Mouse (Mus musculus) erythroblast, embryonic 14.5 days (primary cell): ENCODE results near the gene Fa2h. TPM values are rescaled to one million over a fixed set of nuclear protein-coding genes. Genes with fewer than 3 reads are reported as not detected.

Experiments
- H3K27me3 ChIP-seq: 2 replicates; pipeline ENCODE4 v1.6.1; 2012; ENCODE audit warnings: inconsistent platforms; ENCODE audit not compliant: control insufficient read depth
- H3K36me3 ChIP-seq: 2 replicates; pipeline ENCODE4 v1.6.1; 2012; ENCODE audit warnings: mild to moderate bottlenecking, inconsistent platforms; ENCODE audit not compliant: control insufficient read depth
- H3K4me1 ChIP-seq: 2 replicates; pipeline ENCODE4 v1.6.1; 2012; ENCODE audit warnings: inconsistent platforms; ENCODE audit not compliant: control insufficient read depth
- H3K4me3 ChIP-seq: replicated peaks from 2 replicates; pipeline ENCODE3; 2012; ENCODE audit warnings: moderate library complexity, mild to moderate bottlenecking, inconsistent platforms
- H3K9me3 ChIP-seq: 2 replicates; pipeline ENCODE4 v1.6.1; 2012; ENCODE audit warnings: low read length, inconsistent platforms, mixed read lengths; ENCODE audit not compliant: control insufficient read depth
- GATA1 ChIP-seq: IDR thresholded peaks from 2 replicates; pipeline ENCODE4 v1.6.1; 2012; ENCODE audit warnings: low read length, inconsistent platforms, mixed read lengths
- TAL1 ChIP-seq: IDR thresholded peaks from 3 replicates; pipeline ENCODE4 v1.6.1; 2012; ENCODE audit warnings: low read length, inconsistent platforms, mixed read lengths
- polyA plus RNA-seq: library from polyadenylated mRNA; stranded (reverse); fragments of >175 nt; gene quantifications from 2 replicates; pipeline ENCODE4 v1.2.3, GENCODE M21; 2012

The Fa2h gene
- polyA plus RNA-seq = not detected in 2 replicates

- TF ChIP-seq TAL1 (no peak), GATA1 (no peak)
- peaks cover 10% of the 10 kb centered on the region for H3K4me1 ChIP-seq
- H3K9me3 ChIP-seq = no peaks in the 10 kb centered on the region; the same call in 1 of the 2 replicates
- H3K4me3 ChIP-seq = peak within 1 kb of the TSS; percentile 46
- no peaks in the 10 kb centered on the region for H3K36me3 ChIP-seq
- H3K27me3 ChIP-seq = peaks cover 67% of the 10 kb centered on the region
Measured at GRCm38 (mm10) chr8:111393391-111394363, at the start of gene Fa2h. Gene Fa2h (minus strand): TSS chr8:111393824.

DNA sequence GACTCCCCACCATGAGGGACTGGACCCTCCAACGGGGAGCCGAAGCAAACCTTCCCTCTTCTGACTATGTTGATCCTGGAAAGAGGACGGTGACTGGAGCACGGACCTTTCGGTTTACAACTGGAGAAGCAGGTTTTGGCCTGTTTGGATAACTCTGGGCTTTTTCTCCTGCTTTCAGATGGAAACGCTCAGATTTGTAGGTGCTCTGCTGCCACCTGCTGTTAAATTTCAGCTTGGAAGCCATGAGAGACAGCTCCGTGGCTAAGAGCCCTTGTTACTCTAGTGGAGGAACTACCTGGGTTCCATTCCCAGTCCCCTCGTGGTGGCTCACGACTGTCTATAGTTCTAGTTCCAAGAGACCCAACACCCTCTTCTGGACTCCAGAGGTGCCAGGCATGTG is 45.6 kb upstream of the Fa2h start:
- peaks cover 3% of the 10 kb centered on the region; the same call in 1 of the 2 replicates for H3K27me3 ChIP-seq
- H3K4me1 ChIP-seq = peaks cover 3% of the 10 kb centered on the region
- no peaks in the 10 kb centered on the region for H3K36me3 ChIP-seq
- no peak for TF ChIP-seq GATA1
- TF ChIP-seq TAL1 = no peak
- no peak overlapping the region for H3K4me3 ChIP-seq
- no peaks in the 10 kb centered on the region for H3K9me3 ChIP-seq

GRCm38 (mm10) chr8:111435071-111435828 is 41.6 kb upstream of the Fa2h start:
- H3K4me3 ChIP-seq = no peak overlapping the region
- H3K27me3 ChIP-seq = no peaks in the 10 kb centered on the region
- TF ChIP-seq TAL1 = no peak
- no peak for TF ChIP-seq GATA1
- no peaks in the 10 kb centered on the region for H3K4me1 ChIP-seq
- H3K9me3 ChIP-seq = no peaks in the 10 kb centered on the region
- H3K36me3 ChIP-seq = no peaks in the 10 kb centered on the region

DNA sequence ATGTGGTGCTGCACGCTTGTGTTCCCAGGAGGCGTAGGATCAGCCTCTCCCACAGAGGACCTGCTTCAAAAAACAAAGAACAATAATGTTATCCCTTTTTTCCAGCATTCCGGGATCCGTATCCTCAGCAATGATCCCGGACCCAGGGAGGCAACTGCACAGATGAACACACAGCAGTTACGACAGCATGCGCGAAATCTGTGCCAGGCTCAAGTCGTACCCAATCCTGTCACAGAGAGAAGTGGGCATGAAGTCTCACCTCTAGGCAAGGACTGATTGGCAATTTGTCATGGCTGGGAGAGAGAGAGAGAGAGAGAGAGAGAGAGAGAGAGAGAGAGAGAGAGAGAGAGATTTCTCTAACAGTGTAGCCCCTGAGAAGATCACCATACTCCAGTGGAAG is 31.0 kb upstream of the Fa2h start:
- no peak for TF ChIP-seq GATA1
- TF ChIP-seq TAL1 = no peak
- H3K4me1 ChIP-seq = no peaks in the 10 kb centered on the region
- no peaks in the 10 kb centered on the region for H3K9me3 ChIP-seq
- H3K4me3 ChIP-seq = no peak overlapping the region
- 0 out of 2 replicates have a peak, but pooled peaks cover 2% of the 10 kb centered on the region for H3K27me3 ChIP-seq
- no peaks in the 10 kb centered on the region for H3K36me3 ChIP-seq

DNA sequence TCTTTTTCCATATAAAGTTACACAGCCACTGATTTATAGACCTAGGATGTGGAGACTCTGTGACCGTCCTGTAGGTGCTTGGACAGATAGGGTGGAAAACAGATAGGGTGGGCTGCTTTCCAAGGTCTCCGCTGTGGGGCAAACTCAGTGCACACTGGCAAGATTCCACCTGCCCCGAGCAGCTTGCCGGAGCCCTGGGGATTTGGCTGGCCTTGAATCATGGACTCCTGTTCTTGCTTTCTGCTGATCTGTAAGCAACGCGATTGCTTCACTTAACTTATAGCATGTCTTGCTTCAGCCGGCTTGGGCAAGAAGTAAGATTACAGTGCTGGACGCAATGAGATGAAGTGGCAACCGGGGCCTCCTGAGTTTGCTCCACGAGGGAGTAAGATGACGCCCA is 30.6 kb upstream of the Fa2h start:
- TF ChIP-seq TAL1 (no peak), GATA1 (no peak)
- Histone ChIP-seq H3K27me3 (peaks cover 2% of the 10 kb centered on the region), H3K9me3 (no peaks in the 10 kb centered on the region), H3K36me3 (no peaks in the 10 kb centered on the region), H3K4me3 (no peak overlapping the region), H3K4me1 (no peaks in the 10 kb centered on the region)

DNA sequence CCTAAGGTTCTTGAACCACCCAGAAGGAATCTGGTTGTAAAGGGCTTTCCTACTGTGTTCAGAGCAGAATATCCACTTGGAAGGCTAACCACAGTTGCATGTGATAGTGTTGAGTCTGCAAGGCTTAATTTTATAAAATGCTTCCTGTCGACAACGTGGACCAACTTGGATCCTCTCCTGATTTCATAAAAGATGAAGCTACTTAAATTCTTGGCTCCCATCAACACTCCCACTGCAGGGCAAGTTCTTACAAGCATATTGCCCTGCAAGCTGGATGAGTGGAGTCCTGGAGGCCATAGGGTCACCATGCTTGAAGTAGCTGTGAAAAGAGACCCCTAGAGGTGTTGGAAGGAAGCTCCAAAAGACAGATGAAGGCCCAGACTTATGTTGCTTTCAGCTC is 29.0 kb upstream of the Fa2h start:
- Histone ChIP-seq H3K4me3 (no peak overlapping the region), H3K4me1 (no peaks in the 10 kb centered on the region), H3K36me3 (no peaks in the 10 kb centered on the region), H3K9me3 (no peaks in the 10 kb centered on the region), H3K27me3 (peaks cover 5% of the 10 kb centered on the region)
- TF ChIP-seq GATA1 = no peak
- TF ChIP-seq TAL1 = no peak

GRCm38 (mm10) chr8:111419171-111419570 is 25.5 kb upstream of the Fa2h start:
- Histone ChIP-seq H3K9me3 (no peaks in the 10 kb centered on the region), H3K4me3 (no peak overlapping the region), H3K36me3 (no peaks in the 10 kb centered on the region), H3K27me3 (peaks cover 8% of the 10 kb centered on the region), H3K4me1 (no peaks in the 10 kb centered on the region)
- TF ChIP-seq TAL1 (no peak), GATA1 (no peak)

- H3K36me3 ChIP-seq = no peaks in the 10 kb centered on the region
- H3K9me3 ChIP-seq = no peaks in the 10 kb centered on the region
- no peak overlapping the region for H3K4me3 ChIP-seq
- H3K27me3 ChIP-seq = peaks cover 7% of the 10 kb centered on the region
- H3K4me1 ChIP-seq = no peaks in the 10 kb centered on the region
- TF ChIP-seq TAL1 = no peak
- no peak for TF ChIP-seq GATA1
Measured at GRCm38 (mm10) chr8:111418601-111419000, 25.0 kb upstream of the Fa2h start.

- peaks cover 7% of the 10 kb centered on the region for H3K27me3 ChIP-seq
- TF ChIP-seq GATA1 = no peak
- no peak for TF ChIP-seq TAL1
Measured at GRCm38 (mm10) chr8:111417222-111417621, 23.6 kb upstream of the Fa2h start.

More at GRCm38 (mm10) chr8:111417222-111417621, 23.6 kb upstream of the Fa2h start:
- no peak overlapping the region for H3K4me3 ChIP-seq
- H3K4me1 ChIP-seq = no peaks in the 10 kb centered on the region
- no peaks in the 10 kb centered on the region for H3K36me3 ChIP-seq
- H3K9me3 ChIP-seq = no peaks in the 10 kb centered on the region
